Mouse (Mus musculus) lung, postnatal 0 days (tissue): ENCODE data around the gene Kat2a.

Experiments used
- CTCF ChIP-seq: IDR thresholded peaks from 2 replicates; pipeline ENCODE4 v1.5.1; 2016; ENCODE audit warnings: antibody characterized with exemption, mild to moderate bottlenecking
- EP300 ChIP-seq: IDR thresholded peaks from 2 replicates; pipeline ENCODE4 v1.6.1; 2016; ENCODE audit warnings: antibody characterized with exemption, mild to moderate bottlenecking, control low read depth

DNA sequence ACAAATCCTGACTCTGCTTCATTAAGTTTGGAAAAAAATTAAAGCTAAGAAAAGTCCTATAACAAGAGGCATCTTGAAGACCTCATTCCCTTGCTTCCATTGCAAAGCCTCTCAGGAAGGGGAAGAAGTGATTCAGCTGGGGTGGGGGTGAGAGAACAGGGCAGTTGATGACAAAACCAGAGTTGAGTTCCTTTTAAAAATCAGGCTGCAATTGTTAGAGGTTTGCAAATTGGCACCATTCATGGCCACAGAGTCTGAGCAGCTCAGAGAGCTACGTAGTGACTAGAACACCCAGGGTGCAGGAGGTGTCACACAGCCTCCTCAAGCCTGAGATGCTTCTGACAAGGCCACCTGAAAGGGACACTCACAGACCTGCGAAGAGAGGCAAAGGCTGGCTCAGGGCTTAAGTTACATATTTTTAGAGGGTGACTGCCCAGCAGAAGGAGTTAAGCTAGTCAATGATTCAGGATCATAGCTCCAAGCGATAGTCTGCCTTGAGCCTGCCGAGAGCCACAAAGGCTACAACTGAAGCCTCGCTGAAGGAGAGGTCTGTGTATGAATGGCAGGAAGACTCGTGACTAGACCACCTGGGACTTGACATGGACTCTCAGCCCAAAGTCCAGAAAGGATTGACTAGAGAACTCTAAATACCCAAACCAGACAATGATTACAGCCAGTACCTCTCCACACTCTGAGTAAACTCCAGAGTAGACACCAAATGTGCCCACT lies 18.4 kb upstream of the Kat2a start:
- no peak for TF ChIP-seq EP300
- TF ChIP-seq CTCF: no peak
